ENCODE assay signal across 18 mouse cellular contexts in the genomic region with DNA sequence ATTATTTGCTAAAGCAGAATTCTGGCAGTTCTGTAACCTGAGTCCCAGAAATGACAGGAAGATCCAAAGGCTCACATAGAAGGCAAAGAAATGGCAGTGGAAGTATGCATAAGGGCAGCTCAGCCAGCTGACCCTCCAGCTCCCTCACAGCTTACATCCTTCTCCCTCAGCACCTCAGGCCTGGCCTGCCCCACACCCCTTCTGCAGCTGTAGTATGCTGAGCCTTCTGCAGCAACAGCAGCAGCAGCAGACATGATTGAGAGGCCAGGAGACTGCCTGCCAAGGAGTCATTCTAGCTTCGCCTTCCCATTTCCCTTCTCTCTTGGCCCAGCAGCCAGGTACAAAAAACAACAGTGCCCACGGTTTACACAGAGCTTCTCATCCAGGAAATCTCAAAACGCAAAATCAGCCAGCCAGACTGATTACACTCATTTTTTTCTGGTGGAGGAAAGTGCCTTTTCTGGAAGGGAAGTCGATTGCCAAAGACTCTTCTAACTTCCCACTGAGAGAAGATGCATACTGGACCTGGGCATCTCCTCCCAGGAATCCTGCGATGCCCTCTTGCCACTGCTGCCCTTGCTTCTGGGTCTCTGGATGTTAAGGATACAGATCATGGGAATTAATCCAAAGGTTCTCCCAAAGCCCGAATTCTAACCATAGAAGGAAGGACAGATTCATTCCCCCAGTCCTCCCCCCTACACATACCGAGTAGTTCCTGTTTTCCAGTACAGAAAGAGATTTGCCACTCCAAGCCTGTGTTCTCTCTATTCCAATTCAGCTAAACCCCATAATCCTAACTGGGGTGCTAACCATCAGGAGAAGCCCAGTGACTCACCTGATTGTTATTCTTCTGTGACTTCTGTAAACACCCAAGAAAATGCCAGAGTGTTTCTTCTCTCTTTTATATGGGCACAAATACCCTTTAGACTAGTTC.
DNase-seq lines count a peak whose midpoint lies in the region; ATAC-seq and TF ChIP-seq lines count a peak whose summit lies in the region.
"Had no signal": no experiment of that assay in that cellular context is flagged by ENCODE, and none has a peak within 500 bp of the region (broad histone marks: within the 10 kb centered on the region; RNA-seq: fewer than 3 reads in every experiment).

No protein-coding gene starts in this region.

- peak; percentile 79 for ATAC-seq in frontal cortex, adult (ENCODE audit: low TSS enrichment)
- ATAC-seq in kidney, postnatal 0 days (replicated peaks; ENCODE audit: low FRiP score, low read depth) = no peak
- no peak for ATAC-seq in neural tube, embryonic 15.5 days (ENCODE audit: low FRiP score)
- 0 out of 2 replicates have a peak, but pooled peaks have one; percentile 31 for ATAC-seq in stomach, embryonic 15.5 days (ENCODE audit: insufficient read depth, low FRiP score, low read depth)
- ATAC-seq: liver, postnatal 0 days had no signal

- H3K4me3 ChIP-seq in kidney, postnatal 0 days (replicated peaks; ENCODE audit: low read depth, low read length) = no peak overlapping the region
- no peak overlapping the region for H3K4me3 ChIP-seq in neural tube, embryonic 15.5 days (replicated peaks)
- H3K4me3 ChIP-seq in stomach, embryonic 15.5 days (replicated peaks) = no peak overlapping the region
- H3K4me3 ChIP-seq: forebrain, embryonic 10.5 days; gastrocnemius, adult 2 months; limb, embryonic 12.5 days had no signal

- H3K4me1 ChIP-seq in kidney, postnatal 0 days (replicated peaks; ENCODE audit: insufficient read depth, low read length) = 0 out of 2 replicates have a peak, but pooled peaks cover 4% of the 10 kb centered on the region
- peaks cover 20% of the 10 kb centered on the region for H3K4me1 ChIP-seq in neural tube, embryonic 15.5 days
- peaks cover 8% of the 10 kb centered on the region for H3K4me1 ChIP-seq in stomach, embryonic 15.5 days
- H3K4me1 ChIP-seq: forebrain, embryonic 10.5 days; limb, embryonic 12.5 days had no signal

- WGBS in kidney, postnatal 0 days = 32% methylated on average over 7 of the region's 7 CpGs
- 63% methylated on average over 7 of the region's 7 CpGs for WGBS in neural tube, embryonic 15.5 days
- WGBS in stomach, embryonic 15.5 days = 36% methylated on average over 7 of the region's 7 CpGs

- no peak overlapping the region for H3K27ac ChIP-seq in kidney, postnatal 0 days
- H3K27ac ChIP-seq in neural tube, embryonic 15.5 days (replicated peaks) = 0 out of 2 replicates have a peak overlapping the region, but pooled peaks have one; percentile 28
- peak overlapping the region; percentile 11; the same call in 1 of the 2 replicates for H3K27ac ChIP-seq in stomach, embryonic 15.5 days
- H3K27ac ChIP-seq: forebrain, embryonic 10.5 days; gastrocnemius, adult 2 months; limb, embryonic 12.5 days had no signal

- H3K9ac ChIP-seq in kidney, postnatal 0 days (ENCODE audit: low read depth, low read length) = no peak overlapping the region
- no peak overlapping the region for H3K9ac ChIP-seq in neural tube, embryonic 15.5 days (replicated peaks)
- no peak overlapping the region for H3K9ac ChIP-seq in stomach, embryonic 15.5 days
- H3K9ac ChIP-seq: limb, embryonic 12.5 days; liver, postnatal 0 days had no signal

- no peak for DNase-seq in frontal cortex, postnatal 14 days (ENCODE audit: low spot score in 2 of 2)
- DNase-seq in kidney, postnatal 0 days (ENCODE audit: low spot score) = peak; percentile 28
- DNase-seq in kidney, adult 8-10 months = no peak
- DNase-seq in neural tube, embryonic 10.5 days (ENCODE audit: extremely low spot score, low spot score) = no peak
- DNase-seq in natural killer cell, adult 2 months (ENCODE audit: low spot score in 2 of 2) = no peak
- DNase-seq: cerebellum, adult 9-11 months; gastrocnemius, adult 2 months; heart, adult 18-20 months; heart, postnatal 10 days; kidney, adult 11 months; layer of hippocampus, adult 9-11 months; liver, postnatal 0 days; spleen, adult 18-20 months had no signal

- no peak for TF ChIP-seq CTCF in kidney, postnatal 0 days (IDR thresholded peaks at IDR 0.05; ENCODE audit: low read depth)

- H3K27me3 ChIP-seq in kidney, postnatal 0 days (ENCODE audit: insufficient read depth, low read length) = no peaks in the 10 kb centered on the region
- H3K27me3 ChIP-seq in neural tube, embryonic 15.5 days (replicated peaks) = no peaks in the 10 kb centered on the region
- H3K27me3 ChIP-seq in stomach, embryonic 15.5 days (replicated peaks) = no peaks in the 10 kb centered on the region
- H3K27me3 ChIP-seq: limb, embryonic 12.5 days had no signal

- H3K9me3 ChIP-seq in kidney, postnatal 0 days (replicated peaks; ENCODE audit: low read length) = no peaks in the 10 kb centered on the region
- H3K9me3 ChIP-seq in neural tube, embryonic 15.5 days (replicated peaks) = no peaks in the 10 kb centered on the region
- H3K9me3 ChIP-seq in stomach, embryonic 15.5 days = no peaks in the 10 kb centered on the region
- H3K9me3 ChIP-seq: forebrain, embryonic 10.5 days; limb, embryonic 12.5 days had no signal

- H3K4me2 ChIP-seq in kidney, postnatal 0 days (ENCODE audit: low read length) = no peak overlapping the region
- H3K4me2 ChIP-seq in neural tube, embryonic 15.5 days = no peak overlapping the region
- no peak overlapping the region for H3K4me2 ChIP-seq in stomach, embryonic 15.5 days
- H3K4me2 ChIP-seq: limb, embryonic 12.5 days had no signal

- H3K36me3 ChIP-seq in kidney, postnatal 0 days (ENCODE audit: insufficient read depth, low read length) = no peaks in the 10 kb centered on the region
- no peaks in the 10 kb centered on the region for H3K36me3 ChIP-seq in neural tube, embryonic 15.5 days
- no peaks in the 10 kb centered on the region for H3K36me3 ChIP-seq in stomach, embryonic 15.5 days
- H3K36me3 ChIP-seq: forebrain, embryonic 10.5 days; limb, embryonic 12.5 days had no signal

Comparison
In these comparisons a context has a peak if more than half of its experiments do, and no peak if none do; other contexts are left out.
1. ATAC-seq: peak in frontal cortex, adult (single experiment) and stomach, embryonic 15.5 days (single experiment); none in kidney, postnatal 0 days (single experiment) and neural tube, embryonic 15.5 days (single experiment).